Mouse (Mus musculus): ENCODE results near the gene Cysrt1.
A peak's percentile ranks its signal among the peaks of the same experiment; 100 is the strongest.

Cysrt1 gene

GRCm38 (mm10) chr2:25234050-25234449 is 8.2 kb downstream of the Cysrt1 start, which contains the start of gene Slc34a3:
TSS of gene Slc34a3 (minus strand) at chr2:25234364.
- Histone ChIP-seq H3K36me3 (ENCODE audit: control insufficient read depth, insufficient read depth, low read length, poor library complexity, severe bottlenecking) (no peaks in the 10 kb centered on the region), H3K27me3 (ENCODE audit: control insufficient read depth, insufficient read depth, low read length, poor library complexity, severe bottlenecking) (no peaks in the 10 kb centered on the region)
- no peak for DNase-seq (ENCODE audit: low read depth, low spot score)

- Histone ChIP-seq H3K27me3 (ENCODE audit: control insufficient read depth, insufficient read depth, low read length, poor library complexity, severe bottlenecking) (no peaks in the 10 kb centered on the region), H3K36me3 (ENCODE audit: control insufficient read depth, insufficient read depth, low read length, poor library complexity, severe bottlenecking) (no peaks in the 10 kb centered on the region)
- DNase-seq (ENCODE audit: low read depth, low spot score): no peak
Measured at GRCm38 (mm10) chr2:25233421-25233820, 8.8 kb downstream of the Cysrt1 start.

GRCm38 (mm10) chr2:25231038-25231437 is 11.2 kb downstream of the Cysrt1 start:
- no peak for DNase-seq (ENCODE audit: low read depth, low spot score)
- Histone ChIP-seq H3K27me3 (ENCODE audit: control insufficient read depth, insufficient read depth, low read length, poor library complexity, severe bottlenecking) (no peaks in the 10 kb centered on the region), H3K36me3 (ENCODE audit: control insufficient read depth, insufficient read depth, low read length, poor library complexity, severe bottlenecking) (no peaks in the 10 kb centered on the region)

GRCm38 (mm10) chr2:25230581-25230980 is 11.7 kb downstream of the Cysrt1 start:
- Histone ChIP-seq H3K27me3 (ENCODE audit: control insufficient read depth, insufficient read depth, low read length, poor library complexity, severe bottlenecking) (no peaks in the 10 kb centered on the region), H3K36me3 (ENCODE audit: control insufficient read depth, insufficient read depth, low read length, poor library complexity, severe bottlenecking) (no peaks in the 10 kb centered on the region)
- no peak for DNase-seq (ENCODE audit: low read depth, low spot score)

GRCm38 (mm10) chr2:25229582-25229981 is 12.7 kb downstream of the Cysrt1 start:
- Histone ChIP-seq H3K36me3 (ENCODE audit: control insufficient read depth, insufficient read depth, low read length, poor library complexity, severe bottlenecking) (no peaks in the 10 kb centered on the region), H3K27me3 (ENCODE audit: control insufficient read depth, insufficient read depth, low read length, poor library complexity, severe bottlenecking) (no peaks in the 10 kb centered on the region)
- DNase-seq (ENCODE audit: low read depth, low spot score): no peak

- no peak for DNase-seq (ENCODE audit: low read depth, low spot score)
- Histone ChIP-seq H3K36me3 (ENCODE audit: control insufficient read depth, insufficient read depth, low read length, poor library complexity, severe bottlenecking) (no peaks in the 10 kb centered on the region), H3K27me3 (ENCODE audit: control insufficient read depth, insufficient read depth, low read length, poor library complexity, severe bottlenecking) (no peaks in the 10 kb centered on the region)
Measured at GRCm38 (mm10) chr2:25228995-25229530, 13.2 kb downstream of the Cysrt1 start.

GRCm38 (mm10) chr2:25228431-25228889 is 13.8 kb downstream of the Cysrt1 start:
- H3K36me3 ChIP-seq (ENCODE audit: control insufficient read depth, insufficient read depth, low read length, poor library complexity, severe bottlenecking): no peaks in the 10 kb centered on the region
- peak; percentile 94 for DNase-seq (ENCODE audit: low read depth, low spot score)
- no peaks in the 10 kb centered on the region for H3K27me3 ChIP-seq (ENCODE audit: control insufficient read depth, insufficient read depth, low read length, poor library complexity, severe bottlenecking)

- DNase-seq (ENCODE audit: low read depth, low spot score): no peak
- H3K27me3 ChIP-seq (ENCODE audit: control insufficient read depth, insufficient read depth, low read length, poor library complexity, severe bottlenecking): no peaks in the 10 kb centered on the region
- H3K36me3 ChIP-seq (ENCODE audit: control insufficient read depth, insufficient read depth, low read length, poor library complexity, severe bottlenecking): no peaks in the 10 kb centered on the region
Measured at GRCm38 (mm10) chr2:25227406-25227805, 14.8 kb downstream of the Cysrt1 start.

- no peaks in the 10 kb centered on the region for H3K36me3 ChIP-seq (ENCODE audit: control insufficient read depth, insufficient read depth, low read length, poor library complexity, severe bottlenecking)
- H3K27me3 ChIP-seq (ENCODE audit: control insufficient read depth, insufficient read depth, low read length, poor library complexity, severe bottlenecking): no peaks in the 10 kb centered on the region
- no peak for DNase-seq (ENCODE audit: low read depth, low spot score)
Measured at GRCm38 (mm10) chr2:25226864-25227263, 15.4 kb downstream of the Cysrt1 start.

DNA sequence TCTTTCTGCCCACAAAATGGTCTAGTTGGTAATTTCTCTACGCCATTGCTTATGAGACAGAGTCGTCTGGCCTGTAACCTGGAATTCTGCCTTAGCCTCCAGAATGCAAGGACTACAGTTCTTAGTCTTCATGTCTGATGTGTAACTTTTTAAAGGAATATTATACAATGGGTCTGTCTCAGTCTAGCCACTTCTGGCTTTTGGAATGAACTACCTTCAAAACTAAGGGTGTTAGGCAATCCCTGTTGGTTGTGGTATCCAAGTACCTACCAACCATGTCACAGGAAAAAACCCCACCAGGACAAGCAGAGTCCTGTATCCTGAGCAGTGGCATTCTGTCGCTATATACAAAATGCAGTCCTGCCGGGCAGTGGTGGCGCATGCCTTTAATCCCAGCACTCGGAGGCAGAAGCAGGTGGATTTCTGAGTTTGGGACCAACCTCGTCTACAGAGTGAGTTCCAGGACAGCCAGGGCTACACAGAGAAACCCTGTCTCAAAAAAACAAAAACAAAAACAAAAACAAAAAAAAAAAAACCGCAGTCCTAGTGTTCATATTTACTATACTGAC is 16.4 kb downstream of the Cysrt1 start:
- Histone ChIP-seq H3K27me3 (ENCODE audit: control insufficient read depth, insufficient read depth, low read length, poor library complexity, severe bottlenecking) (no peaks in the 10 kb centered on the region), H3K36me3 (ENCODE audit: control insufficient read depth, insufficient read depth, low read length, poor library complexity, severe bottlenecking) (no peaks in the 10 kb centered on the region)
- DNase-seq (ENCODE audit: low read depth, low spot score): no peak

GRCm38 (mm10) chr2:25224766-25225752 is 17.2 kb downstream of the Cysrt1 start:
- peak; percentile 99 for DNase-seq (ENCODE audit: low read depth, low spot score)
- no peaks in the 10 kb centered on the region for H3K27me3 ChIP-seq (ENCODE audit: control insufficient read depth, insufficient read depth, low read length, poor library complexity, severe bottlenecking)

DNA sequence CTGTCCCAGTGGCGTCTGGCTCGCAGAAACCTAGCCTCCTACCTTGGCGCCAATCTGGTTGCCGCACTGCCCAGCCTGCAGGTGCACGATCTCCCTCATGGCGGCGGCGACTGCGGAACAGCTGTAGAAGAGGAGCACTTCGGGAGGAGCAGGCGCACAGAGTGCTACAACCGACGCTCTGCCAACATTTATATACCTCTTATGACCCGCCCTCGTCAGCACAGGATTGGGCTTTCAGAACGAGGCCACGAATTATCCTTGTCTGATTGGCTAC is 17.8 kb downstream of the Cysrt1 start, which contains the start of gene Tubb4b:
Tubb4b (minus strand) TSS at position 211 of the 274 bp plus-strand sequence.
- Histone ChIP-seq H3K36me3 (ENCODE audit: control insufficient read depth, insufficient read depth, low read length, poor library complexity, severe bottlenecking) (no peaks in the 10 kb centered on the region; the same call in 1 of the 2 replicates), H3K27me3 (ENCODE audit: control insufficient read depth, insufficient read depth, low read length, poor library complexity, severe bottlenecking) (no peaks in the 10 kb centered on the region)
- no peak for DNase-seq (ENCODE audit: low read depth, low spot score)

More at GRCm38 (mm10) chr2:25224766-25225752, 17.2 kb downstream of the Cysrt1 start:
- no peaks in the 10 kb centered on the region; the same call in 1 of the 2 replicates for H3K36me3 ChIP-seq (ENCODE audit: control insufficient read depth, insufficient read depth, low read length, poor library complexity, severe bottlenecking)

GRCm38 (mm10) chr2:25223681-25224491 is 18.4 kb downstream of the Cysrt1 start:
- Histone ChIP-seq H3K36me3 (ENCODE audit: control insufficient read depth, insufficient read depth, low read length, poor library complexity, severe bottlenecking) (no peaks in the 10 kb centered on the region; the same call in 1 of the 2 replicates), H3K27me3 (ENCODE audit: control insufficient read depth, insufficient read depth, low read length, poor library complexity, severe bottlenecking) (no peaks in the 10 kb centered on the region)
- no peak for DNase-seq (ENCODE audit: low read depth, low spot score)

GRCm38 (mm10) chr2:25221331-25221772 is 20.9 kb downstream of the Cysrt1 start:
- H3K27me3 ChIP-seq (ENCODE audit: control insufficient read depth, insufficient read depth, low read length, poor library complexity, severe bottlenecking): no peaks in the 10 kb centered on the region
- no peak for DNase-seq (ENCODE audit: low read depth, low spot score)
- H3K36me3 ChIP-seq (ENCODE audit: control insufficient read depth, insufficient read depth, low read length, poor library complexity, severe bottlenecking): no peaks in the 10 kb centered on the region; the same call in 1 of the 2 replicates
